Mouse (Mus musculus): ENCODE measurements around the gene Phf23. TPM values are rescaled to one million over a fixed set of nuclear protein-coding genes. Genes with fewer than 3 reads are reported as not detected.

Phf23 gene
- polyA plus RNA-seq, 1 experiment from 2014 or later = 57.7 TPM

DNA sequence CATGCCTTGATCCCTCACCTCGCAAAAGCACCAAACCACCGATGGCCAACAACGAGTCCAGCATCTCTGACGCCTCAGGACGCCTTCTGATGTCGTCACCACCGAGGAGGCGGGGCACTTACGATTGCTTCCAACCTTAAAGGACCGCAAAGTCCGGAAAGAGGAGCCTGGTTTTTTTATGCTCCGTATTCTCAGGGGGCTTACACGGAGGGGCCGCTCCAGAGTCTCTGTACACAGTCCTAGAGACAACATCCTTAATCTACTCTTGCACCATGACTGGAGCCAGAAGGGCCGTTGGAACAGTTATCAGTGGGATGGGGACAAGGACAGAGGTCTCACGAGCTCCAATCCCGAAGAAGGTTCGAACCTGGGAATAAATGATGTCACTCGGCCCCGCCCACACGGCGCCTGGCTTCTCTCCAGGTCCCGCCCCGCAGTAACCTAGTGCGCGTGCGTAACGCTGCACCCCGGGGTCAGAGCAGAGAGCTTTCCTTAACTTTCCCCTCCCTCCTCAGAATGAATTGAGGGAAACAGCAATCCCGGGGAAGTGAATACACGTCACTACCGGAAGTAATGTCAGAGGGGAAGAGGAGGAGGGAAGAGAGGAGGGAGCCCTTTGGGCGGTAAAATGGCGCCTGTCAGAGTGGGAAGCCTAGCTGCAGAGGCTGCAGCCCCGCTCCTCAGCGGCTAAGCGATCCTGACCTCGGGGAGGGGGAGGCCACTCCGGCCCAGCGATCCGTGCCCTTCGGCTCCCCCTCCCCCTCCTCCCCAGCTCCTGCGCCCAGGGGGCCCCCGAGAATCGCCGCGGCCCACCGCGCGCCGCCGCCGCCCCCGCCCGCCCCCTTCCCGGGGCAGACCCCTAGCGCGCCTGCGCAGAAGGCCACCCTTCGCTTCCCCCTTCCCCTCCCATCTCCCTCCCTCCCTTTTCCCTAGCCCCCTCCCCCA is 15.1 kb upstream of the Phf23 start:
- H3K4me1 ChIP-seq (ENCODE audit: control insufficient read depth, insufficient read depth, low read length) = peaks cover 4% of the 10 kb centered on the region
- WGBS = under 1% methylated on average over 36 of the region's 60 CpGs
- no peaks in the 10 kb centered on the region; the same call in none of the 2 replicates for H3K36me3 ChIP-seq (replicated peaks; ENCODE audit: control insufficient read depth, insufficient read depth, low read depth, low read length)
- no peaks in the 10 kb centered on the region for H3K27me3 ChIP-seq (ENCODE audit: control insufficient read depth, insufficient read depth, low read length)
- peak overlapping the region; percentile 99 for H3K27ac ChIP-seq (replicated peaks; ENCODE audit: low read depth, low read length)
- DNase-seq (ENCODE audit: low spot score) (peak; percentile 100), ATAC-seq (replicated peaks; ENCODE audit: insufficient number of reproducible peaks, low FRiP score, low TSS enrichment, low read depth) (peak; percentile 92)
- peak overlapping the region; percentile 99 for H3K9ac ChIP-seq (replicated peaks; ENCODE audit: low read length)
- H3K4me3 ChIP-seq (ENCODE audit: low read depth, low read length) = peak overlapping the region; percentile 99
- no peaks in the 10 kb centered on the region for H3K9me3 ChIP-seq (replicated peaks; ENCODE audit: control insufficient read depth, low read length)
- H3K4me2 ChIP-seq (ENCODE audit: low read depth, low read length) = peak overlapping the region; percentile 68

GRCm38 (mm10) chr11:69981141-69981762 is 14.3 kb upstream of the Phf23 start, which contains the start of gene Ctdnep1:
Gene Ctdnep1 (plus strand): TSS chr11:69981156.
- no peaks in the 10 kb centered on the region for H3K9me3 ChIP-seq (replicated peaks; ENCODE audit: control insufficient read depth, low read length)
- no peaks in the 10 kb centered on the region; the same call in none of the 2 replicates for H3K36me3 ChIP-seq (replicated peaks; ENCODE audit: control insufficient read depth, insufficient read depth, low read depth, low read length)
- DNase-seq (ENCODE audit: low spot score) (peak; percentile 17), ATAC-seq (replicated peaks; ENCODE audit: insufficient number of reproducible peaks, low FRiP score, low TSS enrichment, low read depth) (peak; percentile 33)
- peak within 1 kb of the TSS; percentile 99 for H3K4me3 ChIP-seq (ENCODE audit: low read depth, low read length)
- WGBS = under 1% methylated on average over 26 of the region's 43 CpGs
- H3K4me2 ChIP-seq (ENCODE audit: low read depth, low read length) = peak within 1 kb of the TSS; percentile 71
- peak within 1 kb of the TSS; percentile 99 for H3K9ac ChIP-seq (replicated peaks; ENCODE audit: low read length)
- no peaks in the 10 kb centered on the region for H3K27me3 ChIP-seq (ENCODE audit: control insufficient read depth, insufficient read depth, low read length)
- peak within 1 kb of the TSS; percentile 99 for H3K27ac ChIP-seq (replicated peaks; ENCODE audit: low read depth, low read length)
- peaks cover 4% of the 10 kb centered on the region for H3K4me1 ChIP-seq (ENCODE audit: control insufficient read depth, insufficient read depth, low read length)

- Histone ChIP-seq H3K4me1 (ENCODE audit: control insufficient read depth, insufficient read depth, low read length) (peaks cover 4% of the 10 kb centered on the region), H3K27me3 (ENCODE audit: control insufficient read depth, insufficient read depth, low read length) (no peaks in the 10 kb centered on the region), H3K4me3 (ENCODE audit: low read depth, low read length) (peak within 1 kb of the TSS; percentile 99), H3K36me3 (replicated peaks; ENCODE audit: control insufficient read depth, insufficient read depth, low read depth, low read length) (no peaks in the 10 kb centered on the region; the same call in none of the 2 replicates), H3K9me3 (replicated peaks; ENCODE audit: control insufficient read depth, low read length) (no peaks in the 10 kb centered on the region), H3K27ac (replicated peaks; ENCODE audit: low read depth, low read length) (peak within 1 kb of the TSS; percentile 99), H3K4me2 (ENCODE audit: low read depth, low read length) (peak within 1 kb of the TSS; percentile 71), H3K9ac (replicated peaks; ENCODE audit: low read length) (peak within 1 kb of the TSS; percentile 99)
- WGBS = 58% methylated on average over 8 of the region's 8 CpGs
- DNase-seq (ENCODE audit: low spot score) (no peak), ATAC-seq (replicated peaks; ENCODE audit: insufficient number of reproducible peaks, low FRiP score, low TSS enrichment, low read depth) (no peak)
These were observed 13.4 kb upstream of the Phf23 start, which contains the start of gene Elp5 for GRCm38 (mm10) chr11:69982225-69982624. Gene Elp5 (minus strand): TSS chr11:69982517.

DNA sequence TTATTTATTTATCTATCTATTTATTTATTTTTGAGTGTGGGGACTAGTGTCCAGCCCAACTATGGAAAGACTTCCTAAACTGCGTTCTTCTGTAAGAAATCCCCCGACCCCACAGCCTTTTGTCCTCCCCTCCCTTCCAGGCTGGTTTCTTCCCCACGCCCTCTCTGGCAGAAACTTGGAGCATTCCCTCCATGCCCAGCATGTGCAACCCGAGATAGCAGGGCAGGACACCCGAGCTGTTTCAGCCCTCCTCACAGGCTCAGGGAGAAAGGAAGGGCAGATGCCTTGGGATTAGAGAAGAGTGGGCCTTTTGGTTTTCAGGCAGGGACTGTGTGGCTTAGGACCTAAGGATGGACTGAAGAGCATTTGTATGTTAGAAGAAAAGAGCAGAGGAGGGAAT is 12.7 kb upstream of the Phf23 start:
- Histone ChIP-seq H3K9me3 (replicated peaks; ENCODE audit: control insufficient read depth, low read length) (no peaks in the 10 kb centered on the region), H3K27me3 (ENCODE audit: control insufficient read depth, insufficient read depth, low read length) (no peaks in the 10 kb centered on the region), H3K4me3 (ENCODE audit: low read depth, low read length) (peak overlapping the region; percentile 99), H3K9ac (replicated peaks; ENCODE audit: low read length) (peak overlapping the region; percentile 34), H3K36me3 (replicated peaks; ENCODE audit: control insufficient read depth, insufficient read depth, low read depth, low read length) (no peaks in the 10 kb centered on the region; the same call in none of the 2 replicates), H3K27ac (replicated peaks; ENCODE audit: low read depth, low read length) (no peak overlapping the region), H3K4me1 (ENCODE audit: control insufficient read depth, insufficient read depth, low read length) (peaks cover 4% of the 10 kb centered on the region), H3K4me2 (ENCODE audit: low read depth, low read length) (peak overlapping the region; percentile 71)
- ATAC-seq (replicated peaks; ENCODE audit: insufficient number of reproducible peaks, low FRiP score, low TSS enrichment, low read depth) (no peak), DNase-seq (ENCODE audit: low spot score) (peak; percentile 13)
- WGBS = 27% methylated on average over 5 of the region's 5 CpGs

DNA sequence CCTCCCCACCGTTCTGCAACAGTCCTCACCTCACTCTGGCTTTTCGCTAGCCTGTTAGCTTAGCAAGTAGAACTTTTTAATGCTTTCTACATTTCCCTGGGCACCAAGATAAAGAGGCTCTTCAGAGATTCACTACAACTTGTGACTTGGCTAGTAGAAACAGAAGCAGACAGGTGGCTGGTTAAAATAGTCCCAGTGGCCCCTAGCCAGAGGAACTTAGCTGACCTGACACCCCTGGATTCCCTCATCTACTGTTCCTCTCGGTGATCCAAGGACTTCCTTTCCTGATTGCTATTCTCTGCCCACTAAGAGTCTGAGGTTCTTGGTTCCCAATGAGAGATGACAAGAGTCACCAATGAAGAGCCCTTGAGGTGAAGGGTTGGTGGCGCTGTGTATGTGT is 12.2 kb upstream of the Phf23 start:
- DNase-seq (ENCODE audit: low spot score) (no peak), ATAC-seq (replicated peaks; ENCODE audit: insufficient number of reproducible peaks, low FRiP score, low TSS enrichment, low read depth) (no peak)
- H3K9me3 ChIP-seq (replicated peaks; ENCODE audit: control insufficient read depth, low read length) = no peaks in the 10 kb centered on the region
- peak overlapping the region; percentile 34 for H3K9ac ChIP-seq (replicated peaks; ENCODE audit: low read length)
- 83% methylated on average over 4 of the region's 4 CpGs for WGBS
- no peak overlapping the region for H3K27ac ChIP-seq (replicated peaks; ENCODE audit: low read depth, low read length)
- H3K36me3 ChIP-seq (replicated peaks; ENCODE audit: control insufficient read depth, insufficient read depth, low read depth, low read length) = peaks cover 3% of the 10 kb centered on the region
- peaks cover 4% of the 10 kb centered on the region for H3K4me1 ChIP-seq (ENCODE audit: control insufficient read depth, insufficient read depth, low read length)
- H3K4me3 ChIP-seq (ENCODE audit: low read depth, low read length) = peak overlapping the region; percentile 99; the same call in 1 of the 2 replicates
- no peaks in the 10 kb centered on the region for H3K27me3 ChIP-seq (ENCODE audit: control insufficient read depth, insufficient read depth, low read length)
- H3K4me2 ChIP-seq (ENCODE audit: low read depth, low read length) = peak overlapping the region; percentile 71

DNA sequence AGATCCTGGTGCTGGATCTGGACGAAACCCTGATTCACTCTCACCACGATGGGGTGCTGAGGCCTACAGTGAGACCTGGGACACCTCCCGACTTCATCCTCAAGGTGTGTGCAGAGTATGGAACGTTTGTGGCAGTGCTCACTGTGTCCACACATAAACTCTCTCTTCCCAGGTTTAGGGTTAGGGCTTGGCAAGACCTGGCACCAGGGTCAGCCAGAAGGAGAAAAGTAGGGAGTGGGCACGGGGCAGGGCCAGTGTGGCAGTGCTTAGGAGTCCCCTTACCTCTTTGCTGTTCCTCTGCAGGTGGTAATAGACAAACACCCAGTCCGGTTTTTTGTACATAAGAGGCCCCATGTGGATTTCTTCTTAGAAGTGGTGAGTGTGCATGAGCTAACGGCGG is 11.1 kb upstream of the Phf23 start:
- peaks cover 4% of the 10 kb centered on the region for H3K4me1 ChIP-seq (ENCODE audit: control insufficient read depth, insufficient read depth, low read length)
- no peak overlapping the region for H3K4me3 ChIP-seq (ENCODE audit: low read depth, low read length)
- H3K9me3 ChIP-seq (replicated peaks; ENCODE audit: control insufficient read depth, low read length) = no peaks in the 10 kb centered on the region
- no peak overlapping the region for H3K9ac ChIP-seq (replicated peaks; ENCODE audit: low read length)
- peaks cover 13% of the 10 kb centered on the region for H3K36me3 ChIP-seq (replicated peaks; ENCODE audit: control insufficient read depth, insufficient read depth, low read depth, low read length)
- H3K27me3 ChIP-seq (ENCODE audit: control insufficient read depth, insufficient read depth, low read length) = no peaks in the 10 kb centered on the region
- H3K27ac ChIP-seq (replicated peaks; ENCODE audit: low read depth, low read length) = no peak overlapping the region
- no peak overlapping the region for H3K4me2 ChIP-seq (ENCODE audit: low read depth, low read length)
- DNase-seq (ENCODE audit: low spot score) (no peak), ATAC-seq (replicated peaks; ENCODE audit: insufficient number of reproducible peaks, low FRiP score, low TSS enrichment, low read depth) (no peak)
- WGBS = 90% methylated on average over 8 of the region's 8 CpGs

DNA sequence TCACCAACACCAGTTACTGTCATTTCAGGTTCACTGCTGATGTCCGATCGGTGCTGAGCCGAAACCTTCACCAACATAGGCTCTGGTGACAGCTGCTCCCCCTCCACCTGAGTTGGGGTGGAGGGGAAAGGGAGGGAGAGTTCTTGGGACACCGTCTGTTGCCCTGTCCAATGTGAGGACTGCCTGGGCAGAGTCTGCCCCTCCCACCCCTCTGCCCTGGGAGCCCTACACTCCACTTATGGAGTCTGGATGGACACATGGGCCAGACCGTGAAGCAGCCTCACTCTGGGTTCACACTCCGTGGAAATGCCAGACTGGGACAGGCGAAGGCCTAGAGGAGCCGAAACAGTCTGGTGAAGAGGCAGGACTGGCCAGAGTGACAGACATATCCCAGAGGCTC is 5.6 kb upstream of the Phf23 start:
- Histone ChIP-seq H3K4me3 (ENCODE audit: low read depth, low read length) (no peak overlapping the region), H3K4me1 (ENCODE audit: control insufficient read depth, insufficient read depth, low read length) (no peaks in the 10 kb centered on the region; the same call in 1 of the 2 replicates), H3K27ac (replicated peaks; ENCODE audit: low read depth, low read length) (0 out of 2 replicates have a peak overlapping the region, but pooled peaks have one; percentile 81), H3K4me2 (ENCODE audit: low read depth, low read length) (no peak overlapping the region), H3K36me3 (replicated peaks; ENCODE audit: control insufficient read depth, insufficient read depth, low read depth, low read length) (peaks cover 13% of the 10 kb centered on the region), H3K9ac (replicated peaks; ENCODE audit: low read length) (no peak overlapping the region), H3K27me3 (ENCODE audit: control insufficient read depth, insufficient read depth, low read length) (no peaks in the 10 kb centered on the region), H3K9me3 (replicated peaks; ENCODE audit: control insufficient read depth, low read length) (no peaks in the 10 kb centered on the region)
- 89% methylated on average over 8 of the region's 8 CpGs for WGBS
- no peak for DNase-seq (ENCODE audit: low spot score)
- no peak for ATAC-seq (replicated peaks; ENCODE audit: insufficient number of reproducible peaks, low FRiP score, low TSS enrichment, low read depth)

Data from embryonic facial prominence, embryonic 11.5 days (tissue).